Mouse (Mus musculus) small intestine, adult 2 months (tissue): ENCODE results near the gene Rapgef2.

Experiments
- CTCF ChIP-seq: fragments of 200-500 bp; IDR thresholded peaks from 2 replicates; pipeline ENCODE4 v1.5.1; 2012; ENCODE audit warnings: low read depth, mild to moderate bottlenecking, control low read depth, inconsistent platforms, low read length, moderate library complexity, mixed read lengths; ENCODE audit not compliant: insufficient replicate concordance, insufficient read length; ENCODE audit errors: extremely low read depth
- POLR2A ChIP-seq: fragments of 200-500 bp; IDR thresholded peaks from 2 replicates; pipeline ENCODE4 v1.6.1; 2012; ENCODE audit warnings: low read depth, mild to moderate bottlenecking, control low read depth, inconsistent platforms, low read length, moderate library complexity

GRCm38 (mm10) chr3:79086282-79086681 is 200.0 kb downstream of the Rapgef2 start:
- no peak for TF ChIP-seq POLR2A
- no peak for TF ChIP-seq CTCF
